10 mouse cellular contexts compared by ENCODE assay signal in genomic region chr19:25267247-25267646, GRCm38 (mm10). TPM values are rescaled to one million over a fixed set of nuclear protein-coding genes. Genes with fewer than 3 reads are reported as not detected.
DNase-seq lines count a peak whose midpoint lies in the region; ATAC-seq and TF ChIP-seq lines count a peak whose summit lies in the region.
"Had no signal": no experiment of that assay in that cellular context is flagged by ENCODE, and none has a peak within 500 bp of the region (broad histone marks: within the 10 kb centered on the region; RNA-seq: fewer than 3 reads in every experiment).

No protein-coding gene starts in this region.

- 0 out of 2 replicates have a peak overlapping the region, but pooled peaks have one; percentile 31 for H3K9ac ChIP-seq in hindbrain, embryonic 16.5 days (ENCODE audit: low read depth, low read length)
- H3K9ac ChIP-seq in hindbrain, embryonic 14.5 days, result no peak overlapping the region
- H3K9ac ChIP-seq in stomach, postnatal 0 days (ENCODE audit: low read length), result no peak overlapping the region
- H3K9ac ChIP-seq: forebrain, embryonic 15.5 days had no signal

- H3K27ac ChIP-seq in hindbrain, embryonic 16.5 days (ENCODE audit: low read depth, low read length), result peak overlapping the region; percentile 17; the same call in 1 of the 2 replicates
- no peak overlapping the region for H3K27ac ChIP-seq in hindbrain, embryonic 14.5 days
- H3K27ac ChIP-seq in stomach, postnatal 0 days (replicated peaks), result peak overlapping the region; percentile 61
- H3K27ac ChIP-seq: forebrain, embryonic 15.5 days had no signal

- no peak for TF ChIP-seq EP300 in stomach, postnatal 0 days (optimal IDR thresholded peaks at IDR 0.05)

- no peaks in the 10 kb centered on the region for H3K36me3 ChIP-seq in hindbrain, embryonic 16.5 days (ENCODE audit: control insufficient read depth, insufficient read depth, low read length)
- H3K36me3 ChIP-seq in hindbrain, embryonic 14.5 days (replicated peaks; ENCODE audit: control insufficient read depth, insufficient read depth), result no peaks in the 10 kb centered on the region
- H3K36me3 ChIP-seq in stomach, postnatal 0 days (ENCODE audit: control insufficient read depth, insufficient read depth, low read length), result no peaks in the 10 kb centered on the region
- H3K36me3 ChIP-seq: forebrain, embryonic 15.5 days; G1E had no signal

- H3K27me3 ChIP-seq in hindbrain, embryonic 16.5 days (replicated peaks; ENCODE audit: control insufficient read depth, insufficient read depth, low read length), result no peaks in the 10 kb centered on the region
- H3K27me3 ChIP-seq in hindbrain, embryonic 14.5 days (ENCODE audit: control insufficient read depth, insufficient read depth, low read length), result no peaks in the 10 kb centered on the region
- no peaks in the 10 kb centered on the region for H3K27me3 ChIP-seq in stomach, postnatal 0 days (ENCODE audit: control insufficient read depth, insufficient read depth, low read length)
- H3K27me3 ChIP-seq: forebrain, embryonic 15.5 days had no signal

- 34% methylated on average over 6 of the region's 6 CpGs for WGBS in hindbrain, embryonic 16.5 days
- 33% methylated on average over 6 of the region's 6 CpGs for WGBS in hindbrain, embryonic 14.5 days
- 11% methylated on average over 6 of the region's 6 CpGs for whole genome bisulfite sequencing in large intestine, adult 2 months
- WGBS in stomach, postnatal 0 days, result 17% methylated on average over 6 of the region's 6 CpGs

- H3K4me2 ChIP-seq in hindbrain, embryonic 16.5 days (ENCODE audit: low read length), result peak overlapping the region; percentile 5; the same call in 1 of the 2 replicates
- H3K4me2 ChIP-seq in hindbrain, embryonic 14.5 days (replicated peaks), result no peak overlapping the region
- no peak overlapping the region for H3K4me2 ChIP-seq in stomach, postnatal 0 days (replicated peaks; ENCODE audit: low read depth)
- H3K4me2 ChIP-seq: forebrain, embryonic 15.5 days had no signal

- H3K9me3 ChIP-seq in hindbrain, embryonic 16.5 days (ENCODE audit: control insufficient read depth, low read length), result no peaks in the 10 kb centered on the region
- no peaks in the 10 kb centered on the region for H3K9me3 ChIP-seq in hindbrain, embryonic 14.5 days (ENCODE audit: control insufficient read depth, low read length)
- H3K9me3 ChIP-seq in stomach, postnatal 0 days (ENCODE audit: control insufficient read depth, low read length), result no peaks in the 10 kb centered on the region
- H3K9me3 ChIP-seq: forebrain, embryonic 15.5 days had no signal

- H3K4me3 ChIP-seq in hindbrain, embryonic 16.5 days (ENCODE audit: low read length), result no peak overlapping the region
- no peak overlapping the region for H3K4me3 ChIP-seq in hindbrain, embryonic 14.5 days (replicated peaks; ENCODE audit: low read length)
- H3K4me3 ChIP-seq in stomach, postnatal 0 days (ENCODE audit: low read depth, low read length), result no peak overlapping the region
- H3K4me3 ChIP-seq: forebrain, embryonic 15.5 days had no signal

- peaks cover 6% of the 10 kb centered on the region for H3K4me1 ChIP-seq in hindbrain, embryonic 16.5 days (ENCODE audit: control insufficient read depth, insufficient read depth, low read depth, low read length)
- H3K4me1 ChIP-seq in hindbrain, embryonic 14.5 days (replicated peaks; ENCODE audit: control insufficient read depth, insufficient read depth, low read length), result 0 out of 2 replicates have a peak, but pooled peaks cover 3% of the 10 kb centered on the region
- no peaks in the 10 kb centered on the region for H3K4me1 ChIP-seq in stomach, postnatal 0 days (replicated peaks; ENCODE audit: control insufficient read depth, insufficient read depth)
- H3K4me1 ChIP-seq: forebrain, embryonic 15.5 days had no signal

- no peak for ATAC-seq in hindbrain, embryonic 16.5 days
- no peak for ATAC-seq in hindbrain, embryonic 14.5 days (ENCODE audit: low FRiP score)
- peak; percentile 32; the same call in 1 of the 2 replicates for ATAC-seq in stomach, postnatal 0 days (ENCODE audit: low FRiP score, low TSS enrichment)
- ATAC-seq: forebrain, embryonic 15.5 days had no signal

- no peak for DNase-seq in hindbrain, embryonic 14.5 days (ENCODE audit: low spot score)
- DNase-seq in urinary bladder, adult 18-20 months (ENCODE audit: low spot score in 2 of 2), result peak; percentile 9 to 37
- DNase-seq in urinary bladder, postnatal 10 days (ENCODE audit: low spot score), result no peak
- peak; percentile 70 for DNase-seq in large intestine, adult 2 months (ENCODE audit: low read depth, low spot score)
- DNase-seq in stomach, postnatal 0 days (ENCODE audit: low spot score), result peak; percentile 35
- DNase-seq in cerebellum, postnatal 4 days (ENCODE audit: low spot score in 2 of 2), result no peak
- no peak for DNase-seq in cerebellum, postnatal 25 days

- TF ChIP-seq CTCF in stomach, postnatal 0 days (IDR thresholded peaks at IDR 0.05; ENCODE audit: low read depth), result no peak

RNA-seq across cellular contexts. Expression of gene Kank1, which starts 30.5 kb away (rescaled TPM):
- polyA plus RNA-seq in hindbrain, embryonic 16.5 days (2015; fragmentation: Nextera tagmentation; extraction: Ambion mirVana), result 13.2 and 14.4 TPM in 2 replicates
- 9.2 and 12.2 TPM in 2 replicates for polyA plus RNA-seq in hindbrain, embryonic 14.5 days (2014; fragmentation: Nextera tagmentation; extraction: Ambion mirVana)
- 11.3 and 15.9 TPM in 2 replicates for polyA plus RNA-seq in large intestine, adult 2 months (2012; rRNA removed)
- 24.5 and 27.4 TPM in 2 replicates for polyA plus RNA-seq in stomach, postnatal 0 days (2015; fragmentation: Nextera tagmentation; extraction: Ambion mirVana)
- polyA plus RNA-seq: G1E had no signal

Comparison
In these comparisons a context has a peak if more than half of its experiments do, and no peak if none do; other contexts are left out.
1. DNase-seq: peak in urinary bladder, adult 18-20 months (2 of 2), large intestine, adult 2 months (single experiment) and stomach, postnatal 0 days (single experiment); none in hindbrain, embryonic 14.5 days (single experiment), urinary bladder, postnatal 10 days (single experiment), cerebellum, postnatal 4 days (0 of 2) and cerebellum, postnatal 25 days (0 of 2).